Mouse (Mus musculus): ENCODE measurements around the gene Scfd1. TPM values are rescaled to one million over a fixed set of nuclear protein-coding genes. Genes with fewer than 3 reads are reported as not detected.

Gene Scfd1
- polyA plus RNA-seq, 1 experiment from 2014 or later: 77.6 TPM

DNA sequence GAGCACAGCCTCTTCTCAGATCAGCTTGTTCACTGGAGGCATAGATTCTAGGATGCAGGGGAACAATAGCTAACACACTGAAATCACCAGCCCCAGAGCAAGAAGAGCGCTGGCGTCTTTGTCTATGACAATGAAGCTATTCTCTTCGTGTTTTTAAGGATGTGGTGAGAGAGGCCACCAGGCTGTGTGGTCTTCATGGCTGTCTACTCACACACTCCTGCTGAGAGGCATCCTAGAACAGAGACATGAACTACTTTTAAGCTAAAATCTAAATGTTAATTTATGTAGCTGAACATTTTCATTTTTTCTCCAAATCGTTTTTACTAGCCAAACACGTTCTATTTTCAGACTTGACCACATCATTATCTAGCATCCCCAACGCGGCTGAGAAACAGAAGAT, 114.7 kb downstream of the Scfd1 start:
- DNase-seq (ENCODE audit: low spot score) (no peak), ATAC-seq (ENCODE audit: low FRiP score) (no peak)
- Histone ChIP-seq H3K36me3 (replicated peaks; ENCODE audit: control insufficient read depth, insufficient read depth) (no peaks in the 10 kb centered on the region), H3K27me3 (ENCODE audit: control insufficient read depth, insufficient read depth, low read length) (no peaks in the 10 kb centered on the region), H3K9me3 (ENCODE audit: control insufficient read depth, low read length) (no peaks in the 10 kb centered on the region), H3K4me3 (replicated peaks; ENCODE audit: low read length) (no peak overlapping the region), H3K9ac (no peak overlapping the region), H3K4me1 (replicated peaks; ENCODE audit: control insufficient read depth, insufficient read depth, low read length) (no peaks in the 10 kb centered on the region), H3K27ac (no peak overlapping the region), H3K4me2 (replicated peaks) (no peak overlapping the region)
- WGBS: 74% methylated on average over 7 of the region's 7 CpGs

DNA sequence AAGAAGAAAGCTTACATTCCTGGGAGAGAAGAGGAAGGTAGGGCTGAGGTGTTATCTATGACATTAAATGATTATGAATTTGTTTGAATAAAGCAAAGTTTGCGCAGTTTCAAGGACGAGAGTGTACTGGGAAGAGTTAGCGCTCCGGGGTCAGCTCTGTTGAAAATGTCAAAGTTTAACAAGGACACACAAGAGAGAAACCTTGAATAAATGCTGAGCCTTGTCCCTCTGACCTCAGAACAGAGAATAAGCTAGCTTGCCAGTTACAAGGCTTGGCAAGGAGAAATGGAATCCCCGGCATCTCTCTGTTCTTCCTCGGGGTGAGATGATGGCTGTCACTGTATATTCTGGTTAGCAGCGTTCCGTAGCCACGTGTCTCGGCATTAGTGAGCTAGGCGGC, 116.2 kb downstream of the Scfd1 start:
- 91% methylated on average over 11 of the region's 11 CpGs for WGBS
- H3K4me3 ChIP-seq (replicated peaks; ENCODE audit: low read length): no peak overlapping the region
- H3K9ac ChIP-seq: no peak overlapping the region
- H3K36me3 ChIP-seq (replicated peaks; ENCODE audit: control insufficient read depth, insufficient read depth): no peaks in the 10 kb centered on the region
- ATAC-seq (ENCODE audit: low FRiP score): no peak
- H3K27me3 ChIP-seq (ENCODE audit: control insufficient read depth, insufficient read depth, low read length): no peaks in the 10 kb centered on the region
- H3K27ac ChIP-seq: no peak overlapping the region
- no peaks in the 10 kb centered on the region for H3K9me3 ChIP-seq (ENCODE audit: control insufficient read depth, low read length)
- no peaks in the 10 kb centered on the region for H3K4me1 ChIP-seq (replicated peaks; ENCODE audit: control insufficient read depth, insufficient read depth, low read length)
- H3K4me2 ChIP-seq (replicated peaks): no peak overlapping the region
- DNase-seq (ENCODE audit: low spot score): no peak

DNA sequence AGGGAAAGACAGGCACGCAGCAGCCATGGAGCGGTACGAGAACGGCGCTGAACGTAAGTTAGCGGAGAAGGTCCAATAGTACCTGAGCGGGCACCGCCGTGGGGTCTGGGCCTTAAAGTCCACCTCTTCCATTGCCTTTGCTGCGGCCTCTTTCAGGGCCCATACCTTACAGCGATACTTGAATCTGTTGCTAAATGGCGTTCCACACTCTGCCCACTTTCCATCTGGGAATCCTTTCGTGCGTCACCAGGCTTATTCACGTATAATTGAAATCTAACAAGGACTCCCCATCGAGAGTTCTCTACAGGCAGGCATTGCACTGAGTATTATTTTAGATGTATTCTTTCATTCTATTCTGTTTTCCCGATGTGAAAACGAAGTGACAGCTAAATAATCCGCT, 117.3 kb downstream of the Scfd1 start:
- Histone ChIP-seq H3K27me3 (ENCODE audit: control insufficient read depth, insufficient read depth, low read length) (no peaks in the 10 kb centered on the region), H3K9ac (no peak overlapping the region), H3K27ac (no peak overlapping the region), H3K4me2 (replicated peaks) (no peak overlapping the region), H3K4me1 (replicated peaks; ENCODE audit: control insufficient read depth, insufficient read depth, low read length) (no peaks in the 10 kb centered on the region), H3K4me3 (replicated peaks; ENCODE audit: low read length) (no peak overlapping the region), H3K36me3 (replicated peaks; ENCODE audit: control insufficient read depth, insufficient read depth) (no peaks in the 10 kb centered on the region), H3K9me3 (ENCODE audit: control insufficient read depth, low read length) (no peaks in the 10 kb centered on the region)
- ATAC-seq (ENCODE audit: low FRiP score) (no peak), DNase-seq (ENCODE audit: low spot score) (no peak)
- 90% methylated on average over 20 of the region's 20 CpGs for WGBS

Other genes with a start within 250 kb of the Scfd1 start
- 15.6 and 16.2 TPM in 2 replicates for gene G2e3, start 29.4 kb upstream of the Scfd1 start, polyA plus RNA-seq (2014; fragmentation: Nextera tagmentation; extraction: Ambion mirVana)
- 19.1 and 25.3 TPM in 2 replicates for gene Coch, start 215.8 kb downstream of the Scfd1 start, polyA plus RNA-seq (2014; fragmentation: Nextera tagmentation; extraction: Ambion mirVana)

All from hindbrain, embryonic 14.5 days (tissue).